Mouse (Mus musculus) neural tube, embryonic 11.5 days (tissue): ENCODE results near the gene Mettl21e. TPM values are rescaled to one million over a fixed set of nuclear protein-coding genes. Genes with fewer than 3 reads are reported as not detected.
"Not testable (repeated sequence)": the region's sequence is repeated elsewhere in the genome, so short reads cannot be mapped to it uniquely, and the experiment has no call there.

Experiments used
- ATAC-seq: fragments of 200-750 bp; cut with Nextera tagmentation; 2 replicates; pipeline ENCODE4 v1.8.0; 2017; ENCODE audit warnings: moderate number of reproducible peaks, mild to moderate bottlenecking, moderate TSS enrichment, moderate library complexity; ENCODE audit not compliant: insufficient read depth, low FRiP score, low TSS enrichment
- DNase-seq: peaks from one replicate; pipeline ENCODE4 v3.0.0-alpha.2; 2015; ENCODE audit warnings: low spot score
- H3K27ac ChIP-seq: fragments of 300-500 bp; sonication (generic); 2 replicates; pipeline ENCODE4 v1.5.1; 2014; ENCODE audit warnings: low read depth, mild to moderate bottlenecking, low read length
- H3K27me3 ChIP-seq: fragments of 300-500 bp; sonication (generic); 2 replicates; pipeline ENCODE4 v1.6.1; 2014; ENCODE audit warnings: mild to moderate bottlenecking, low read length, mixed read lengths; ENCODE audit not compliant: control insufficient read depth, insufficient read depth
- H3K36me3 ChIP-seq: fragments of 300-500 bp; sonication (generic); 2 replicates; pipeline ENCODE4 v1.6.1; 2014; ENCODE audit warnings: mild to moderate bottlenecking, low read length, moderate library complexity, mixed read lengths; ENCODE audit not compliant: control insufficient read depth, insufficient read depth
- H3K4me1 ChIP-seq: fragments of 300-500 bp; sonication (generic); 2 replicates; pipeline ENCODE4 v1.6.1; 2014; ENCODE audit warnings: low read length, mixed read lengths; ENCODE audit not compliant: control insufficient read depth, insufficient read depth
- H3K4me2 ChIP-seq: fragments of 300-500 bp; sonication (generic); 2 replicates; pipeline ENCODE4 v1.6.1; 2014; ENCODE audit warnings: low read depth, mild to moderate bottlenecking, moderate library complexity
- H3K4me3 ChIP-seq: fragments of 300-500 bp; sonication (generic); 2 replicates; pipeline ENCODE4 v1.5.1; 2014; ENCODE audit warnings: low read depth, low read length
- H3K9ac ChIP-seq: fragments of 300-500 bp; sonication (generic); 2 replicates; pipeline ENCODE4 v1.6.1; 2014; ENCODE audit warnings: mild to moderate bottlenecking, low read length
- H3K9me3 ChIP-seq: fragments of 300-500 bp; sonication (generic); 2 replicates; pipeline ENCODE4 v1.6.1; 2016; ENCODE audit warnings: low read length; ENCODE audit not compliant: control insufficient read depth
- WGBS: fragments of 180-500 bp; shearing (Covaris S2); extraction: QIAGEN DNeasy Blood & Tissue Kit; methylation state at CpG from one replicate; pipeline ENCODE4 v1.1.7; 2014; 5-methylcytosine and 5-hydroxymethylcytosine counted together
- polyA plus RNA-seq: library from polyadenylated mRNA; unstranded; fragments of >200 nt; fragmentation: Nextera tagmentation; extraction: Ambion mirVana; gene quantifications from 2 replicates; pipeline ENCODE4 v1.2.1, GENCODE M21; 2014

Mettl21e gene
- not detected in 2 replicates for polyA plus RNA-seq

DNA sequence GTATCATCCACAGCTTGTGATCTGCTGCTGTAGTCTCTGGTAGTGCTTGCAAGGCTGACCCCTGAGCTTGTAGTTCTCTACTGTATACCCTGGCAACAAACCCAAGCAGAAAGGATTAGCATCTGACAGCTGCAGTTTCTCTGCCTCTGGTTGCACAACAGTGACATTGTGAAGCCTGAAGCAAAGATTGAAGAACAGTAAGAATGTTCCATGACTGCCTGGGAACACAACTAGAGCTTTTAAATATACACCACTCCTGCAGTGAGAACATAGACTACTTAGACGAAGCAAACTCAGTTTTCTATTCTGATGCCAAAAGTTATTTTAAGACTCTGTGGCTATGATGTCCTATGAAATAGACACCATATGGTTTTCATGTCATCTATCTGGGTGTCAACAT lies at the start of gene Mettl21e:
TSS of gene Mettl21e (minus strand) at position 86 of the 400 bp plus-strand sequence.
- 88% methylated on average over 1 of the region's 1 CpGs for WGBS
- no peaks in the 10 kb centered on the region for H3K9me3 ChIP-seq
- H3K27me3 ChIP-seq = no peaks in the 10 kb centered on the region
- no peak within 1 kb of the TSS for H3K4me3 ChIP-seq
- DNase-seq (no peak), ATAC-seq (no peak)
- H3K4me1 ChIP-seq = no peaks in the 10 kb centered on the region
- no peak within 1 kb of the TSS for H3K9ac ChIP-seq
- no peak within 1 kb of the TSS for H3K27ac ChIP-seq
- no peaks in the 10 kb centered on the region for H3K36me3 ChIP-seq
- no peak within 1 kb of the TSS for H3K4me2 ChIP-seq

DNA sequence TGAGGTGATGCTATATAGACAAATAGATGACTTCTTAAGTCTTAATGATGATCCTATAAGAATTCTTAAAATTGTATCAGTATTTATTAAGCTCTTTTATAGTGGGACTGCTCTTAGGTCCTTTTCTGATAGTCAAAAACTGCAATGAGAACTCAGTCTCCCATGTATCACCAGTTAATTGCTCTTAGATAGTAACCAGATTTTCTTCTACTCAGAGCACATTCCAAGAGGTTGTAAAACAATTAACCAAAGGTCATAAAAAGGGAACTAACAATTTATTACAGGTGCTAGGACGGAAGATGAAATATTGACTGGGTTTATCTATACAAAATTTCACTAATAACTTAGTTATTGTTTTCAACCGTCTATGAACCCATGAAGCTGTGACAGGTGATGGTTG lies 21.7 kb upstream of the Mettl21e start:
- H3K4me2 ChIP-seq, H3K4me3 ChIP-seq, H3K9ac ChIP-seq, H3K36me3 ChIP-seq, H3K27me3 ChIP-seq, H3K9me3 ChIP-seq, H3K27ac ChIP-seq, DNase-seq, H3K4me1 ChIP-seq, ATAC-seq: not testable (repeated sequence)
- WGBS = 56% methylated on average over 2 of the region's 2 CpGs

DNA sequence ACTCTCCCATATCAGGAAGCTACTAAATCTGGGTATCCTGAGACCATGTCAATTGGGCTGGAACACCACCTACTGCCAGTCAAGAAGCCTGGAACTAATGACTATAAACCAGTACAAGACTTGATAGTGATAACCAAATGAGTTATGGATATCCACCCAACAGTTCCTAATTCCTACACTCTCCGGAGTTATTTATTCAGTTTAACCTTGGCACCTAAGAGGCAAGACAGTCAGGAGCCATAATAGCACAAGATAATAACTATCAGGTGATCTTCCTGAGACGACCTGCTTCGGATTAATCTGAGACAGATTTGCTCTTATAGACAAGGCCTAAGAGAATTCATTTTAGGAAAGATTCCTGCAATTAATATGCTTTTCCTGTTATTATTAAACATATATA lies 21.2 kb upstream of the Mettl21e start:
- no peak for DNase-seq
- 85% methylated on average over 3 of the region's 3 CpGs for WGBS
- no peaks in the 10 kb centered on the region for H3K4me1 ChIP-seq
- no peak overlapping the region for H3K4me3 ChIP-seq
- no peak overlapping the region for H3K27ac ChIP-seq
- no peaks in the 10 kb centered on the region for H3K36me3 ChIP-seq
- H3K9ac ChIP-seq = no peak overlapping the region
- H3K9me3 ChIP-seq = no peaks in the 10 kb centered on the region
- no peak for ATAC-seq
- H3K27me3 ChIP-seq = no peaks in the 10 kb centered on the region
- H3K4me2 ChIP-seq = no peak overlapping the region

DNA sequence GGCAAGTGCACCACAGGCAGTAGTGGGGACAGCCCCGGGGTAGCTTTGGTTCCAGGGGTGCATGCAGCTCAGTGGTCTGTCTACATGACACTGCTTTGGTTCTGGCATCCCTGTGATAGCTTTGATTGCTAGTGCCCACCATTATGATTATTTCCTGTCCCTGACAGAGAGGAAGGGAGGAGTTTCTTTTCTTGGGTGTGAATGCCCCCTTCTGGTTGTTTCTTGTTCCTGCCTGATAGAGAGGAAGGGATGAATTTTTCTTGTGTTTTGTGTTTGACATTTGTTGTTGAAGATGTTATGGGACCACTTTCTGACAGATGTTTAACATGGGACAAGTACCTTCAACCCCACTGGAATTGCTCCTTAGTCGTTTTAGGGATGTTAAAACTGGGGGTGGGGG lies 18.5 kb upstream of the Mettl21e start:
- H3K4me3 ChIP-seq = no peak overlapping the region
- DNase-seq (no peak), ATAC-seq (no peak)
- no peak overlapping the region for H3K9ac ChIP-seq
- H3K9me3 ChIP-seq = no peaks in the 10 kb centered on the region
- no peak overlapping the region for H3K27ac ChIP-seq
- no peaks in the 10 kb centered on the region for H3K4me1 ChIP-seq
- no peaks in the 10 kb centered on the region for H3K27me3 ChIP-seq
- H3K4me2 ChIP-seq = no peak overlapping the region
- H3K36me3 ChIP-seq = no peaks in the 10 kb centered on the region
- WGBS = 89% methylated on average over 2 of the region's 2 CpGs

DNA sequence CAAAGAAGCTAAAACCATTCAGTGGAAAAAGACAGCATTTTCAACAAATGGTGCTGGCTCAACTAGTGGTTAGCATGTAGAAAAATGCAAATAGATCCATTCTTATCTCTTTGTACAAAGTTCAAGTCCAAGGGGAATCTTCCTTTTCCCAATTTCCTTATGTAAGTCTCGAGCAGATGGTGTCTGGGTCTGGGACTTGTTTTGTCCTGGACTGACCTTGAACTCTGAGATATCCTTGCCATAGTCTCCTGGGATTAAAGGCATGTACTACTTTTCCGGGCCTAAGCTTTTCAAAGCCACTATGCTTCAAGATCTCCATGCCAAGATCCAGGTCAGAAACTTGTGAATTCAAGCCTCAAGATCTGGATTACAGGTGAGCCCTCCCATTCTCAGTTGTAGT lies 16.6 kb upstream of the Mettl21e start:
- no peaks in the 10 kb centered on the region for H3K9me3 ChIP-seq
- no peak overlapping the region for H3K4me3 ChIP-seq
- no peak overlapping the region for H3K9ac ChIP-seq
- H3K36me3 ChIP-seq = no peaks in the 10 kb centered on the region
- ATAC-seq = no peak
- H3K27me3 ChIP-seq = no peaks in the 10 kb centered on the region
- no peak for DNase-seq
- no peaks in the 10 kb centered on the region for H3K4me1 ChIP-seq
- no peak overlapping the region for H3K27ac ChIP-seq
- WGBS = 84% methylated on average over 2 of the region's 2 CpGs
- no peak overlapping the region for H3K4me2 ChIP-seq

DNA sequence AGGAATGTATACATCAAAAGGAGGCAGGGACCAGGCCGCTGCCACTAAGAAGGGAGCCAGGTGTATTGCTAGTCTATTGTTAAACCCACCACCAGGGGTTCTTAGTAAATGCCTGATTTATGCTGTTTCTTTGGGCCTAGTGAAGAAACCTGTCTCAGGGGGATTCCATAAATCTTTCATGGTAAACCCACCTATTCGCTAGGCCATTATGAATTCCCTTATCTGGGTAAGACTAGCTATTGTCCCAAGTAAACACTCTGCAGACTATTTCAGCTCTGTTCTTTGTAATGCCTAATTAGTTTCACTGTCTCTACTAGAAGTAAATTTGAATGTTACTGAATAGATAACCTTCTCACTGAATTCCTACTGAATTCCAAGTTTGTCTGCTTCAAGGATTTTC lies 15.8 kb upstream of the Mettl21e start:
- WGBS = 83% methylated on average over 2 of the region's 2 CpGs
- DNase-seq, H3K4me2 ChIP-seq, H3K4me1 ChIP-seq, H3K27ac ChIP-seq, H3K9me3 ChIP-seq, H3K27me3 ChIP-seq, H3K9ac ChIP-seq, H3K4me3 ChIP-seq, ATAC-seq, H3K36me3 ChIP-seq: not testable (repeated sequence)

DNA sequence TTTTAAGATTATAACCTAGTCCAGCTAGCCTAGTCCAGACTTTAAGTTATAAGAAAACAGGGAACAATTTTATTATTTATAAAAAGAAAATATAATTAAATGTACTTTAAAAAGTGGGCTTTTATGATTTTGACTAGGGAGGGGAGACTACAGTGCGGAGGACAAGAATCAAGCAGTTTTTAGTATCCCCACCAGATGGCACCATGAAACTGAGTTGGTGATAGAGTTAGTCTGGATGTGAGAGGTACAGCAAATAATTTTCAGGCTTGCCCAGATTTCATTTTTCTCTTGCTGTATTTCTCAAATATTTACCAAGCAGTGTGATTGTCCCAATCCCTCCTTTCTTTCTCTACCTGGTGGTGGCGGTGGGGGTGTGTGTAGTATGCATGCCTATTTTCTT lies 10.3 kb upstream of the Mettl21e start:
- Histone ChIP-seq H3K9me3 (no peaks in the 10 kb centered on the region), H3K27me3 (no peaks in the 10 kb centered on the region), H3K9ac (no peak overlapping the region), H3K36me3 (no peaks in the 10 kb centered on the region), H3K4me3 (no peak overlapping the region), H3K4me1 (no peaks in the 10 kb centered on the region), H3K27ac (no peak overlapping the region), H3K4me2 (no peak overlapping the region)
- ATAC-seq (peak; percentile 74; the same call in 1 of the 2 replicates), DNase-seq (peak; percentile 42)
- 61% methylated on average over 2 of the region's 2 CpGs for WGBS

DNA sequence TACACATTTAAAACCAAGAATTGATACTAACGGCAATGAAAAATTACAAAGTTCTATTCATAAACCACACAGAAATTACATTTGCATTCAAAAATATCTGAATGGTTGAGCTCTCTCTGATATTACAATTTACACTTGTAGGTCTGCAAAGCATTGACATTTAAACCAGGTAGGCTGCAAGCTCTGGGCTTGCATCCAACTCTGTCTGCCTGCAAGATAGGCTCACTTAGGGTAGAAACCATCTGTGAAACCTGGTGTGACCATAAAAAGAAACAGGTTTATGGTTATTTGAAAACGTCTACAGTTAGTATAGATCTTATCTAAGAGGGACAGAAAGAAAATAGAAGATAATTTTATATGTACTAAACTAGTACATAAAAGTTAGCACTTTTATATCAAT lies 1.6 kb downstream of the Mettl21e start:
- 79% methylated on average over 2 of the region's 2 CpGs for WGBS
- Histone ChIP-seq H3K9me3 (no peaks in the 10 kb centered on the region), H3K4me2 (no peak overlapping the region), H3K36me3 (no peaks in the 10 kb centered on the region), H3K27me3 (no peaks in the 10 kb centered on the region), H3K27ac (no peak overlapping the region), H3K9ac (no peak overlapping the region), H3K4me3 (no peak overlapping the region), H3K4me1 (no peaks in the 10 kb centered on the region)
- ATAC-seq = no peak
- no peak for DNase-seq

DNA sequence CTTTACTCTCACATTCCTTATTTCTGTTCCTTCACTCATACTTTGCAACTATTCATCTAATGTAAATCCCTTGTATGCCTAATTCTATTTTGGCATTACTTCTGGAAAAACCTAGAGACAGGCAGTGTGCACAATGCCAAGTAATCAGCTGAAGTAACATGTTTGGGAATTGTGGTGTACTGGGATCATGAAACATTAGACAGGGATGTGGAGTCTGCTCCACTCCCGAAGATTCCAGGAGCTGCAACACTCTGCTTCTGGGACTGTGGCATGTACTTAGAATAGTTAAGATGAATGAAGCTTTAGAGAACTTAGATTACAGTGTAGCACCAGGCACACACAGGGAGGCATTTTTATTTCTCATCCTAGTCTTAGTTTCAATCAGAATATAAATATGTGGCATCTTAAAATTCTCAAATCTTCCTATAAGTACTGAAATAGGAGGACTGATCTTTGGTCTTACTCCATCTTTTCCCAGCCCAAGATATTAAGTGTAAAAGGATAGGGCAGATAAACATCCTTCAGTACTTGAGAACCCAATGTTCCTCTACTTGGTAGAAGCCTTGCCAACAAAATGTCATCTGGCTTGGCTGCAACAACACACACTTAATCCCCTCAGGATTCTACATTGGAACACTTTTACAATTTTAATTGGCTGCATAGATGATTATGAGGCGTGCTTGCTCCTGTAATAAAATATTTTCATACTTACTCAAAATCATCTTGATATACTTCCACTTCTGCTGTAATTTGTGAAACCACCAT lies 2.2 kb downstream of the Mettl21e start:
- Histone ChIP-seq H3K36me3 (no peaks in the 10 kb centered on the region), H3K9ac (no peak overlapping the region), H3K9me3 (no peaks in the 10 kb centered on the region), H3K27ac (no peak overlapping the region), H3K4me3 (no peak overlapping the region), H3K4me2 (no peak overlapping the region), H3K4me1 (no peaks in the 10 kb centered on the region), H3K27me3 (no peaks in the 10 kb centered on the region)
- no peak for ATAC-seq
- 83% methylated on average over 2 of the region's 2 CpGs for WGBS
- no peak for DNase-seq
